In the genomic region with DNA sequence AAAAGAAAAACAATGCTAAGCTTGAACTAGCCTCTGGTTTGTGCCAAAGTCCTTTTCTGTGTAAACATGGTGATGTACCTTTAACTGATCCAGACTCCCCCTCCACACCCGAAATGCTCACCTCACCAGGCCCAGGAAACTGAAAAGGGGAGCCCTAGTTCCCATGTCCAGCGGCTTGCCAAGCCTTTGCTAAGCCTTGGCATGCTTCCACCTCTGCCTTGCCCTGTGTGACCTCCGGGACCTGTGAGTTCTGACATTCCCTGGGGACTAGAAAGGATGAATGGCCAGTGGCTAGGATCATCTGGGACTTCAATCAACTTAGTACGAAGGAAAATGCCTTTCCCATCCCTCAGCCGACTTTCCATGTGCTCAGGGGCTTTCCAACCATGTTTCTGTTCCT, we compare ENCODE assay signal across 12 mouse cellular contexts.
DNase-seq lines count a peak whose midpoint lies in the region; ATAC-seq and TF ChIP-seq lines count a peak whose summit lies in the region.
"Had no signal": no experiment of that assay in that cellular context is flagged by ENCODE, and none has a peak within 500 bp of the region (broad histone marks: within the 10 kb centered on the region; RNA-seq: fewer than 3 reads in every experiment).

No protein-coding gene starts in this region.

- 0 out of 2 replicates have a peak, but pooled peaks cover 3% of the 10 kb centered on the region for H3K4me1 ChIP-seq in kidney, embryonic 15.5 days
- no peaks in the 10 kb centered on the region for H3K4me1 ChIP-seq in midbrain, embryonic 13.5 days (replicated peaks)
- H3K4me1 ChIP-seq in cerebellum, adult 2 months (ENCODE audit: control insufficient read depth, insufficient read depth, low read length): no peaks in the 10 kb centered on the region
- H3K4me1 ChIP-seq: forebrain, embryonic 12.5 days had no signal

- no peak for TF ChIP-seq CTCF in cerebellum, adult 2 months (IDR thresholded peaks at IDR 0.05; ENCODE audit: borderline replicate concordance, insufficient read depth, low read depth, low read length)

- no peaks in the 10 kb centered on the region for H3K9me3 ChIP-seq in kidney, embryonic 15.5 days (replicated peaks)
- no peaks in the 10 kb centered on the region for H3K9me3 ChIP-seq in midbrain, embryonic 13.5 days
- H3K9me3 ChIP-seq: forebrain, embryonic 12.5 days had no signal

- DNase-seq in kidney, adult 18-20 months: peak; percentile 75
- peak; percentile 20 to 45 for DNase-seq in adrenal gland, adult 18-20 months (ENCODE audit: low spot score in 2 of 2)
- DNase-seq in gastrocnemius, postnatal 10 days: peak; percentile 48
- peak; percentile 76 to 77 for DNase-seq in kidney, adult 8-10 months
- no peak for DNase-seq in cerebellum, adult 2 months
- no peak for DNase-seq in thymus, postnatal 25 days
- DNase-seq: left cerebral cortex, postnatal 4 days; right cerebral cortex, postnatal 14 days had no signal

- no peak overlapping the region for H3K9ac ChIP-seq in kidney, embryonic 15.5 days
- no peak overlapping the region for H3K9ac ChIP-seq in midbrain, embryonic 13.5 days (replicated peaks)
- H3K9ac ChIP-seq: forebrain, embryonic 12.5 days had no signal

- 56% methylated on average over 5 of the region's 5 CpGs for WGBS in kidney, embryonic 15.5 days
- WGBS in midbrain, embryonic 13.5 days: 71% methylated on average over 5 of the region's 5 CpGs
- 66% methylated on average over 5 of the region's 5 CpGs for WGBS in cerebellum, adult 2 months

- no peak overlapping the region for H3K4me3 ChIP-seq in kidney, embryonic 15.5 days (replicated peaks)
- H3K4me3 ChIP-seq in midbrain, embryonic 13.5 days (replicated peaks): no peak overlapping the region
- no peak overlapping the region for H3K4me3 ChIP-seq in cerebellum, adult 2 months (replicated peaks; ENCODE audit: insufficient read depth, low read depth, low read length)
- H3K4me3 ChIP-seq: forebrain, embryonic 12.5 days had no signal

- no peaks in the 10 kb centered on the region for H3K27me3 ChIP-seq in kidney, embryonic 15.5 days
- H3K27me3 ChIP-seq in midbrain, embryonic 13.5 days: no peaks in the 10 kb centered on the region
- no peaks in the 10 kb centered on the region for H3K27me3 ChIP-seq in cerebellum, adult 2 months (ENCODE audit: control insufficient read depth, insufficient read depth, low read length)
- H3K27me3 ChIP-seq: forebrain, embryonic 12.5 days had no signal

- TF ChIP-seq POLR2A in cerebellum, adult 2 months (IDR thresholded peaks at IDR 0.05; ENCODE audit: borderline replicate concordance, insufficient read depth, low read length): no peak

- H3K27ac ChIP-seq in kidney, embryonic 15.5 days: no peak overlapping the region
- H3K27ac ChIP-seq in midbrain, embryonic 13.5 days: no peak overlapping the region
- no peak overlapping the region for H3K27ac ChIP-seq in cerebellum, adult 2 months (ENCODE audit: insufficient read depth, low read length)
- H3K27ac ChIP-seq: forebrain, embryonic 12.5 days; macrophage had no signal

- no peaks in the 10 kb centered on the region for H3K36me3 ChIP-seq in kidney, embryonic 15.5 days
- H3K36me3 ChIP-seq in midbrain, embryonic 13.5 days: no peaks in the 10 kb centered on the region
- H3K36me3 ChIP-seq: forebrain, embryonic 12.5 days had no signal

- ATAC-seq in kidney, embryonic 15.5 days (replicated peaks; ENCODE audit: low FRiP score): no peak
- no peak for ATAC-seq in midbrain, embryonic 13.5 days

- H3K4me2 ChIP-seq in kidney, embryonic 15.5 days: no peak overlapping the region
- H3K4me2 ChIP-seq in midbrain, embryonic 13.5 days (replicated peaks): no peak overlapping the region
- H3K4me2 ChIP-seq: forebrain, embryonic 12.5 days had no signal

Comparison
In these comparisons a context has a peak if more than half of its experiments do, and no peak if none do; other contexts are left out.
1. DNase-seq: peak in kidney, adult 18-20 months (single experiment), adrenal gland, adult 18-20 months (2 of 2), gastrocnemius, postnatal 10 days (single experiment) and kidney, adult 8-10 months (2 of 2); none in cerebellum, adult 2 months (0 of 2) and thymus, postnatal 25 days (single experiment).